Mouse (Mus musculus) liver, adult 2 months (tissue): Measurements from ENCODE around the gene Syt2. TPM values are rescaled to one million over a fixed set of nuclear protein-coding genes. Genes with fewer than 3 reads are reported as not detected.

ENCODE experiments used
- DNase-seq: peaks from one replicate; pipeline ENCODE4 v3.0.0-alpha.2; 2011; ENCODE audit warnings: low read depth, low spot score; ENCODE audit errors: extremely low read depth
- H3K27ac ChIP-seq: fragments of 200-500 bp; replicated peaks from 2 replicates; pipeline ENCODE4 v1.5.1; 2012; ENCODE audit warnings: low read depth, mild to moderate bottlenecking, control low read depth, inconsistent platforms, low read length; ENCODE audit not compliant: insufficient read depth
- H3K27me3 ChIP-seq: fragments of 200-500 bp; 2 replicates; pipeline ENCODE4 v1.6.1; 2012; ENCODE audit warnings: mild to moderate bottlenecking, moderate library complexity, low read length, inconsistent platforms; ENCODE audit not compliant: control insufficient read depth, insufficient read depth
- H3K36me3 ChIP-seq: fragments of 200-500 bp; 2 replicates; pipeline ENCODE4 v1.6.1; 2012; ENCODE audit warnings: low read length, inconsistent platforms; ENCODE audit not compliant: control insufficient read depth, insufficient read depth
- H3K4me1 ChIP-seq: fragments of 200-500 bp; 2 replicates; pipeline ENCODE4 v1.6.1; 2011; ENCODE audit warnings: low read length; ENCODE audit not compliant: control insufficient read depth, insufficient read depth
- H3K4me3 ChIP-seq: fragments of 200-500 bp; 2 replicates; pipeline ENCODE4 v1.5.1; 2011; ENCODE audit warnings: low read depth, mild to moderate bottlenecking, control low read depth, low read length, moderate library complexity; ENCODE audit not compliant: insufficient read depth
- H3K79me2 ChIP-seq: fragments of 200-500 bp; 2 replicates; pipeline ENCODE4 v1.6.1; 2012; ENCODE audit warnings: inconsistent platforms, mild to moderate bottlenecking, low read length, moderate library complexity; ENCODE audit not compliant: control insufficient read depth, insufficient read depth
- H3K9ac ChIP-seq: fragments of 200-500 bp; 2 replicates; pipeline ENCODE4 v1.6.1; 2012; ENCODE audit warnings: low read depth, mild to moderate bottlenecking, control low read depth, inconsistent platforms, low read length
- CTCF ChIP-seq: fragments of 200-500 bp; IDR thresholded peaks from 2 replicates; pipeline ENCODE4 v1.5.1; 2011; ENCODE audit warnings: low read depth, low read length, control low read depth
- POLR2A ChIP-seq: fragments of 200-500 bp; IDR thresholded peaks from 2 replicates; pipeline ENCODE4 v1.6.1; 2011; ENCODE audit warnings: low read length, control low read depth; ENCODE audit not compliant: insufficient read depth; ENCODE audit errors: extremely low read depth
- WGBS: fragments of 180-500 bp; shearing (Covaris S2); methylation state at CpG from one replicate; pipeline ENCODE4 v1.1.7; 2018; 5-methylcytosine and 5-hydroxymethylcytosine counted together
- polyA plus RNA-seq: library from polyadenylated mRNA; depleted of rRNA; stranded (reverse); fragments of >200 nt; gene quantifications from 2 replicates; pipeline ENCODE4 v1.2.3, GENCODE M21; 2012
- total RNA-seq: library from RNA; depleted of rRNA; stranded (reverse); fragments of >200 nt; gene quantifications from 2 replicates; pipeline ENCODE4 v1.2.3, GENCODE M21; 2014

Syt2 gene
- total and polyA plus RNA-seq, 2 experiments: not detected

DNA sequence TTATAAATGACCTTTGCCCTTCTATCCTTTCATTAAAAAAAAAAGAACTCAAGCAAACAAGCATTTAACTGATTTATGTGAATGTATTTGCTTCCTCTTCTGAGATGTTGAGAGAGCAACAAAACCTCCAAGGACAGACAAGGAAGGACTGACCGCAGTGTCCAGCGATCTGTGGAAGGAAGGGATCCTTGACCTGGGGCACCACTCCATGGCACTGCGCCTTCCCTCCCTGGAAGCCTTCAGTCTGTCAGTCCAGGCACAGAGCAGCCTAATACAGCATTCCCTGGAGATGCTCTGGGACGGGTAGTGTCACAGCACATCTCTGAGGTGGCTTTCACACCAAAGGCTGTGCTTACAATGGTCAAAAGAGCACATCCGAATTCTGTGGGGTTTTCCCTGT is 136.3 kb downstream of the Syt2 start:
- TF ChIP-seq CTCF: no peak
- no peak for TF ChIP-seq POLR2A
- H3K27me3 ChIP-seq: no peaks in the 10 kb centered on the region
- 90% methylated on average over 5 of the region's 5 CpGs for WGBS
- no peaks in the 10 kb centered on the region; the same call in 1 of the 2 replicates for H3K36me3 ChIP-seq
- H3K27ac ChIP-seq: no peak overlapping the region
- no peak overlapping the region for H3K9ac ChIP-seq
- no peaks in the 10 kb centered on the region; the same call in 1 of the 2 replicates for H3K79me2 ChIP-seq
- H3K4me1 ChIP-seq: no peaks in the 10 kb centered on the region
- no peak overlapping the region for H3K4me3 ChIP-seq
- DNase-seq: no peak

GRCm38 (mm10) chr1:134783958-134784357 is 137.5 kb downstream of the Syt2 start:
- H3K4me1 ChIP-seq: no peaks in the 10 kb centered on the region
- no peak overlapping the region for H3K4me3 ChIP-seq
- WGBS: 91% methylated on average over 4 of the region's 4 CpGs
- no peaks in the 10 kb centered on the region for H3K27me3 ChIP-seq
- no peak overlapping the region for H3K9ac ChIP-seq
- TF ChIP-seq POLR2A: no peak
- no peak for TF ChIP-seq CTCF
- no peaks in the 10 kb centered on the region; the same call in 1 of the 2 replicates for H3K36me3 ChIP-seq
- H3K79me2 ChIP-seq: no peaks in the 10 kb centered on the region; the same call in 1 of the 2 replicates
- no peak for DNase-seq
- no peak overlapping the region for H3K27ac ChIP-seq

DNA sequence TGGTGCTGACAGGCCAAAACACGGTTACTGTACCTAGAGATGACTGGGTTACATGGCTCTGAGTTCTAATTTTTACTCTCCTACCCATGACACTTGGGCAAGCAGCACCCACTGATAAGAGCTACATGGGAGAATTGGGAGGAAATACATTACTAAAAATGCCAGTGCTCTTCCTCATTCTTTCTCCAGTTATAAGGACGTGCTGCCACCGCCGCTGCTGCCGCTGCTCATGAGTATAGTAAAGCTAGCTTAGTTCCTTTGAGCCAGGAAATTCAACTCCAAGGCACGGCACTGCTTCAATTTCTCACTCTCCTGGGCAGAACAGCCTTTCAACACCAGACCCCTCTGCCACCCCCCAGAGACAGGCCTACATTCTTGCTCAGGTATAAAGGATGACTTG is 138.0 kb downstream of the Syt2 start:
- H3K27ac ChIP-seq: no peak overlapping the region
- no peaks in the 10 kb centered on the region; the same call in 1 of the 2 replicates for H3K36me3 ChIP-seq
- no peak overlapping the region for H3K4me3 ChIP-seq
- WGBS: 86% methylated on average over 6 of the region's 6 CpGs
- H3K27me3 ChIP-seq: no peaks in the 10 kb centered on the region
- no peak for DNase-seq
- no peak for TF ChIP-seq POLR2A
- no peak for TF ChIP-seq CTCF
- no peak overlapping the region for H3K9ac ChIP-seq
- H3K4me1 ChIP-seq: no peaks in the 10 kb centered on the region
- H3K79me2 ChIP-seq: no peaks in the 10 kb centered on the region; the same call in 1 of the 2 replicates

- H3K79me2 ChIP-seq: no peaks in the 10 kb centered on the region; the same call in 1 of the 2 replicates
- 85% methylated on average over 1 of the region's 1 CpGs for WGBS
- DNase-seq: no peak
- TF ChIP-seq CTCF: no peak
- no peak for TF ChIP-seq POLR2A
- H3K4me3 ChIP-seq: no peak overlapping the region
- H3K27ac ChIP-seq: no peak overlapping the region
- H3K36me3 ChIP-seq: no peaks in the 10 kb centered on the region; the same call in 1 of the 2 replicates
- no peaks in the 10 kb centered on the region for H3K4me1 ChIP-seq
- no peak overlapping the region for H3K9ac ChIP-seq
- no peaks in the 10 kb centered on the region for H3K27me3 ChIP-seq
Measured at GRCm38 (mm10) chr1:134784911-134785310, 138.4 kb downstream of the Syt2 start.

DNA sequence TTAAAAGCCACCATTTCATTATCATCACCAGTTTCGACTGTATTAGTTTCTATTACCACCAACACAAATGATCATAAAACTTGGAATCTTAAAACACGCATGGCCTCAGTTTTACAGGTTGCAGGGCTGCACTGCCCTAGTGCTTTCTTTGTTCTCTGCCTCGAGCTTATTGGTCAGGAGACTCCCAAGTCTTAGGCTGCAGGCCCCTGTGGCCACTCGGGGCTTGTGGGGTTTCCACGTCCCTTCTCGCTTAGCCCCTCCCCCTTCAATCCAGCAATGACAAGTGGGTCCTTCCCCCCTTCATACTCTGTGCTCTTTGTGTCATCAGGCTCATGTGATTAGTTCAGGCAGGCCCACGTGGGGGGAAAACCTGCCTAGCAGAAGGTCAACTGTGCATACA is 141.6 kb downstream of the Syt2 start:
- no peak for DNase-seq
- Histone ChIP-seq H3K36me3 (no peaks in the 10 kb centered on the region), H3K27me3 (no peaks in the 10 kb centered on the region), H3K4me3 (no peak overlapping the region), H3K4me1 (no peaks in the 10 kb centered on the region), H3K27ac (no peak overlapping the region), H3K79me2 (no peaks in the 10 kb centered on the region), H3K9ac (no peak overlapping the region)
- 80% methylated on average over 7 of the region's 7 CpGs for WGBS
- TF ChIP-seq POLR2A (no peak), CTCF (no peak)

DNA sequence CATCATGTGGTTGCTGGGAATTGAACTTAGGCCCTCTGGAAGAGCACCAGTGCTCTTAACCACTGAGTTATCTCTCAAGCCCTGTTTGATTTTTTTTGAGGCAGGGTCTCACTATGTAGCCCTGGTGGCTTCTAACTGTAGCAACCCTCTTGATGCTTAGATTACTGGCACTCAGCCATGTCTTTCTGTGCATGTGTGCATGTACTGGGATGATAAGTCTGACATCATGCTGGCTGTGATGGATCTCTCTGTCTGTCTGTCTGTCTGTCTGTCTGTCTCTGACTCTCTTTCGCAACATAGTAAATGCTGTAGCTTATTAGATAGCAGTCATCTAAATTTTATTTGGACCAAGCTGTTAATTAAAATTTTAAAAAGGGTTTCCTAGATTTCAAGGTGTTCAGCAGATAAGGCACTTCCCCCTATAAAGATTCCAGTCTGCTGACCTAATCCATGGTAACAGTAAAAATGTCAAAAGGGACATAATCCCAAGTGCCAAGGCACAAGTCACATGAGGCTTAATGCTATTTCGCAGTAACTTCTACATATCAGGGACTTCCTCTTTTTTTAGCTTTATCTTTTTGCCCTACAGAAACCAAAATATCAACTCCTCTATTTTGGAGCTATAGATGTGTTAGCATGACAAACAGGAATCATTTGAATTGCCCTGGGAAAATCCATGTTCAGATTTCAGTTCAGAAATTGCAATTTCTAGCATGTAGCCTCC is 144.4 kb downstream of the Syt2 start:
- no peak overlapping the region for H3K4me3 ChIP-seq
- DNase-seq: no peak
- H3K79me2 ChIP-seq: no peaks in the 10 kb centered on the region
- H3K36me3 ChIP-seq: no peaks in the 10 kb centered on the region
- no peaks in the 10 kb centered on the region for H3K27me3 ChIP-seq
- H3K9ac ChIP-seq: no peak overlapping the region
- 90% methylated on average over 2 of the region's 2 CpGs for WGBS
- H3K4me1 ChIP-seq: no peaks in the 10 kb centered on the region
- no peak overlapping the region for H3K27ac ChIP-seq
- no peak for TF ChIP-seq POLR2A
- TF ChIP-seq CTCF: no peak
